Mouse (Mus musculus) ovary, postnatal 36 days (tissue): ENCODE data around the gene Gm5039.
"Not testable (repeated sequence)": the region's sequence is repeated elsewhere in the genome, so short reads cannot be mapped to it uniquely, and the experiment has no call there.

ENCODE experiments used
- DNase-seq: peaks from one replicate; pipeline ENCODE4 v3.0.0; 2022; ENCODE audit warnings: low spot score, mixed read lengths

Gene Gm5039

GRCm38 (mm10) chr12:88323926-88324325 lies at the start of gene Gm5039:
Gene Gm5039 (minus strand): TSS chr12:88324026.
- DNase-seq, result not testable (repeated sequence)

- no peak for DNase-seq
Measured at GRCm38 (mm10) chr12:88372018-88372417, 48.2 kb upstream of the Gm5039 start.

GRCm38 (mm10) chr12:88370321-88370720 lies 46.5 kb upstream of the Gm5039 start:
- not testable (repeated sequence) for DNase-seq

DNA sequence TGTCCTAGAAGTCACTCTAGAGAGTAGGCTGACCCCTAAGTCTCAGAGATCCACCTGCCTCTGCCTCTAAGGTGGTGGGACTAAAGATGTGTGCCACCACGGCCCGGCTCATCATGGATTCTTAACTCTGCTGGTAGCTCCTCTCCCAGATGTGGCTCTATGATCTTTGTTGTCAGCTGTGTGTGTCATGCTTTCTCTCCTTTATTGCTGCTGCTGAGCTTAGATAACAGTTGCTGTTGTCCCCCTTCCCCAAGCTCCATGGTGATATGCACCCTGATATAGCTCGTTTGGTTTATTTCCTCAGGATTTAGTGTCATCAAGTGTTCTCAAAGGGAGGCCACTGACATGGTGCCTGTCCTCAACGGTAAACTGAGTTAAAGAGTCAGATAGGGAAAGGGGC lies 45.9 kb upstream of the Gm5039 start:
- DNase-seq, result not testable (repeated sequence)

DNA sequence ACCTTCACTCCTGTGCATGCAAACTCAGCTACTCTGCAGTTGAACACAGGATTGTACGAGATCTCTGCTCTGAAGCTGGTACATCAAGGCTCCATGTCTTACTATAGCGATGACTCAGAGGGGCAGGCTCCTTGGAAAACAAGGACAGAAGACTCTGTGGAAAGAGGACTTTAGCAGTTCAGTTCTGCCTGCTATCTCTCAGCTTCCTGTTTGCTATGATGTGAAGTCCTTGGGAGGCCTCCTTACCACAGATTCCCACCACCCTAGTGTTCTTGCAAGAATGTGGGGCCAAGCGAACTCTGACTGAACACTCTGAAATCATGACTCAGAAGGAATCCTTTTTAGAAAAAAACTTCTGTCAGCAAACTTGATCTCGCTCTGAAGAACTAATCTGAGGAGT lies 44.8 kb upstream of the Gm5039 start:
- no peak for DNase-seq

GRCm38 (mm10) chr12:88367673-88368072 lies 43.8 kb upstream of the Gm5039 start:
- no peak for DNase-seq

DNA sequence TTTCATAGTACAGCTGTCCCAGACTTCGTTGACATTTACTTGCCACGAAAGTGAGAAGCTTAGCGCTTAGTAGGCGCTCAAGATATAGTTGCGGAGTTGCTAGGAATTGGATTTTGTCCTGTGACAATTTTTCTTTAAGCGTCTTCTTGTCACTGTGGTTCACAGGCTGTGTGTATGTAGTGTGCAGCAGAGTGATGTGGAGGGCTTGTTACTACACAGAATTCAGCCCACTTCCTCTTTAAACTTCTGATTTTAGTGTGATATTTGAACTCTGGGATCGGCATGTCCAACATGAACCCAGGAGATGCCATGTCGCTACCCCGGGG lies 37.3 kb upstream of the Gm5039 start:
- no peak for DNase-seq

DNA sequence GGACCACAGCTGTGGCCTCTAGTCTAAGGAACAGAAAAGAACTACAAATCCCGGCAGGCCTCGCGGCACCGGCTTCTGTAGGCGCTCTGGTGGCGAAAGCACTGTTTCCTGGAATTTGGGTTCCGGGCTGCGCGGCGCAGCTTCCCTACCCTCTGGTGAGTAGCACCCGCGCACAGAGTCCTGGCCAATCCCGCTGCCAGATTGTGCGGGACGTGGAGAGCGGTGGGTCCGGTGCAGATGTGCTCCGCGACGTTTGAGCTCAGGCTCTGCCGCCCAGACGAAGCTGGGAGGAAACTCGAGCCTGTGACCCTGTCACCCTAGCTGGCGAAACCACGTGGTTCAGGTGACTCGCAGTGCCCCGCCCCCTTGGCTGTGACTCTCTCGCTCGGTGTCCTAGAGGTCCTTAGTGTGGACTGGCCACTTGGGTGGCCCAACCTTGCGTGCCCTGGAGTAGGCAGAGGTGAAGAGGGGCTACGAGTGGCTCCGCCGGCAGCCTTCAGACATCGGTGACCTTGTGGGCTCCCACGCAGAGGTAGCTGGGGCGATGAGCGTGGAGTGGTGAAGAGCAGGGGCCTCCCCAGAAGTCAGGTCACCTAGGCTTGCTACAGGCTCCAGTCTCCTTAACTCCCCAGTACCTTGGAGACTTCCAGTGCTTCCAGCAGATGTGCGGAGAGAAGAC lies 36.8 kb upstream of the Gm5039 start, which contains the start of gene Adck1:
Gene Adck1, plus strand, starts transcription at position 114 of the 679 bp plus-strand sequence.
- peak; percentile 83 for DNase-seq

DNA sequence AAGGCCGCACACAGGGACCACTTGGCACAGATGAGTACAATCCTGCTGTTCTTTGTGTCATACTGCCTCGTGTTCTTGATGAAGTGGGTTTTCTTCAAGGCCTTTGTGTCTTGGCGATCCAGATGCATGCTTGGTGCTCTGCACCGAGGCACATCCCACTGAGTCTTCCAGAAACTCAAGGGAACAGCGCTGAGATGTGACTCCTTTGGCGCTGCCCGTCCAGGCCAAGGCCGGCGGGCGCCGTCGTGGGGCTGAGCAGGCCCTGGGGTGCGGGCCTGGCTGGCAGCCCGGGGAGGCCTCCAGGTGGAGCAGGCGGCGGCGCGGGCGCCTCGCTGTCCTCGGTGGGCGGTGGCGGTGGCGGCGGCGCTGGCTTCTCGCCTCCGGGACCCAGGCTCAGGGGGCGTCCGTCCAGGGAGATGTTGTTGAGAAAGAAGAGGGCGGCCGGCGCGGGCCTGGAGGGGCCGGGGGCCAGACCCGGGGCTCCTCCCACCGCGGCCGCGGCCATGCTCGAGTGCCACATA lies 30.4 kb upstream of the Gm5039 start:
- no peak for DNase-seq

GRCm38 (mm10) chr12:88341286-88341685 lies 17.5 kb upstream of the Gm5039 start:
- DNase-seq, result not testable (repeated sequence)

DNA sequence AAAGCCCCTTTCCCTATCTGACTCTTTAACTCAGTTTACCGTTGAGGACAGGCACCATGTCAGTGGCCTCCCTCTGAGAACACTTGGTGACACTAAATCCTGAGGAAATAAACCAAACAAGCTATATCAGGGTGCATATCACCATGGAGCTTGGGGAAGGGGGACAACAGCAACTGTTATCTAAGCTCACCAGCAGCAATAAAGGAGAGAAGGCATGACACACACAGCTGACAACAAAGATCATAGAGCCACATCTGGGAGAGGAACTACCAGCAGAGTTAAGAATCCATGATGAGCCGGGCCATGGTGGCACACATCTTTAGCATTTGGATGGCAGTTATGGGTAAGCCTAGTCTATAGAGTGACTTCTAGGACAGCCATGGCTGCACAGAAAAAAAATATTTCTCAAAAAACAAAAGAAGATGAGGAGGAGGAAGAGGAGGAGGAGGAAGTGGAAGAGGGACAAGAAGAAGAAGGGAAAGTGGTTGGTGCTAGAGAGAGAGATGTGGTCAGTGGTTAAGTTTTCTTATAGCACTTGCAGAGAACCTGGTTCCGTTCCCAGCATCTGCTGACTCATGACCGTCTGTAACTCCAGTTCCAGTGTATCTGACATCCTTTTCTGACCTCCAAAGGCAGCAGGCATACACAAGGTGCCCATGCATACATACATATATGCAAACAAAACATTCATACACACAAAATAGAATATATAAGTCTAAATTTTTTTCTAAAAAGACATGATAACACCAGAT lies 13.0 kb upstream of the Gm5039 start:
- not testable (repeated sequence) for DNase-seq

GRCm38 (mm10) chr12:88314556-88314955 lies 9.3 kb downstream of the Gm5039 start:
- DNase-seq, result no peak

DNA sequence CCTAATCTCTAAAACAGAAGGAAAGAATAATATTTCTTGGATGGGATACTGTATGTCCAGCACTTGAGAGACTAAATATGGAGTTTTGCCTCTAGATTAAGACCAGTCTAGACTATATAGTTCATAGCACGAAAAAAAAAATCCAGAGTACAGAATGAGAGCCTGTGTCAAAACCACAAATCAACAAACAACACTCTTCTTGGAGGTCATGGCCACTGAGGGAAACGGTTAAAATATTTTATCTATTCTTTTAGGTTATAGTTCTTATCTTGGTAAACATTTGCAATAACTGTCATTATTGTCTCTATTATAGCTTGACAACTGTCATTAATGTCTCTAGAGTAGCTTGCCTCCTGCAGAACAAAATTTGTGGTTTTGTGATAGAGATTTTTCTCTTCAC lies 26.7 kb downstream of the Gm5039 start:
- DNase-seq, result not testable (repeated sequence)

DNA sequence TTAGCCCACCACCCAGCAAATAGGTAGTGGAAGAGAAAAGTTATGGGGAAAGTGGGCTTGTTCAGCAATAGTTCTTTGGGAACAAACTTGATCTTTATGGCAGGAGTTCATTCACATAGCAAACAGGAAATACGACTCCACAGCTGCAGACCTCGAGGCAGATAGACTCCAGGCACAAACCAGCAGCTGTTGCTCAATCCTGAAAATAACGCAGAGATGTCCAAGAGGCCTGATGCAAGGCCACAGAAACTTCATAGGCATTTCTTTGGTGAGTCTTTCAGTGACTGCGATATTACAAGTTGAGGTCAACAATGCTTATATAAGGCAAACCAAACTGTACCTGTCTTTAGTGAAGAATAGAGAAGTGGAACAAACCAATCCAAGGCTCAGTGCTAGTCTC lies 30.7 kb downstream of the Gm5039 start:
- DNase-seq, result not testable (repeated sequence)

- not testable (repeated sequence) for DNase-seq
Measured at GRCm38 (mm10) chr12:88285224-88285623, 38.6 kb downstream of the Gm5039 start.

- not testable (repeated sequence) for DNase-seq
Measured at GRCm38 (mm10) chr12:88274400-88274799, 49.4 kb downstream of the Gm5039 start, which contains the start of gene Gm5662. Gene Gm5662 (minus strand): TSS chr12:88274500.
